Mouse (Mus musculus): Measurements from ENCODE around the gene Aurkb. TPM values are rescaled to one million over a fixed set of nuclear protein-coding genes. Genes with fewer than 3 reads are reported as not detected.

The Aurkb gene
- total RNA-seq (2012; rRNA removed) (120 and 124 TPM in 2 replicates), polyA plus RNA-seq (2012; ENCODE audit: insufficient read depth in 1 of 2, insufficient read length in 2 of 2, low read depth in 1 of 2, low replicate concordance in 2 of 2, missing spikeins in 1 of 2) (100 to 1,000 TPM; 159 to 170 TPM)

- DNase-seq (ENCODE audit: low read depth, low spot score), result peak; percentile 97
- peaks cover 3 to 11% of the 10 kb centered on the region in 2 experiments; a peak in 3 of 4 replicates for H3K4me1 ChIP-seq (ENCODE audit: control insufficient read depth in 1 of 2, insufficient read depth in 2 of 2, low read length in 2 of 2)
Measured at GRCm38 (mm10) chr11:69045531-69046394, at the start of gene Aurkb. Aurkb (plus strand) TSS chr11:69045647.

GRCm38 (mm10) chr11:68997080-68997479 is 48.4 kb upstream of the Aurkb start:
- DNase-seq (ENCODE audit: low read depth, low spot score), result no peak
- Histone ChIP-seq H3K27ac (ENCODE audit: control insufficient read depth, low read depth, low read length) (no peak overlapping the region), H3K9ac (ENCODE audit: control insufficient read depth, low read depth, low read length, poor library complexity, severe bottlenecking) (no peak overlapping the region), H3K79me2 (ENCODE audit: control insufficient read depth, insufficient read depth, low read length, poor library complexity) (0 out of 2 replicates have a peak, but pooled peaks cover 2% of the 10 kb centered on the region), H3K9me3 (replicated peaks; ENCODE audit: insufficient read depth, low read length) (no peaks in the 10 kb centered on the region), H3K27me3 (ENCODE audit: control insufficient read depth in 1 of 2, insufficient read depth in 2 of 2, low read length in 2 of 2) (no peaks in the 10 kb centered on the region), H3K36me3 (ENCODE audit: control insufficient read depth in 1 of 2, insufficient read depth in 2 of 2, low read length in 2 of 2) (peaks cover 7 to 66% of the 10 kb centered on the region in 2 experiments; a peak in 3 of 4 replicates), H3K4me1 (ENCODE audit: control insufficient read depth in 1 of 2, insufficient read depth in 2 of 2, low read length in 2 of 2) (peaks cover 3 to 10% of the 10 kb centered on the region in 2 experiments; a peak in 2 of 4 replicates), H3K4me3 (ENCODE audit: control insufficient read depth in 1 of 2, insufficient read depth in 1 of 2, low read depth in 2 of 2, low read length in 2 of 2) (no peak overlapping the region)
- TF ChIP-seq ETS1 (IDR thresholded peaks at IDR 0.05; ENCODE audit: low read depth, low read length), result peak; percentile 85
- TF ChIP-seq MYC (IDR thresholded peaks at IDR 0.05; ENCODE audit: low read depth, low read length), result no peak
- TF ChIP-seq TBP (IDR thresholded peaks at IDR 0.05; ENCODE audit: low read depth, low read length), result no peak
- TF ChIP-seq MXI1 (IDR thresholded peaks at IDR 0.05; ENCODE audit: low read depth, low read length), result no peak
- peak; percentile 80 for TF ChIP-seq TCF12 (IDR thresholded peaks at IDR 0.05; ENCODE audit: low read depth, low read length)
- TF ChIP-seq EP300 (IDR thresholded peaks at IDR 0.05; ENCODE audit: low read depth in 1 of 2, low read length in 2 of 2), result peak; percentile 40 to 57; a peak in 2 of 4 replicates
- no peak for TF ChIP-seq ZNF384 (IDR thresholded peaks at IDR 0.05; ENCODE audit: low read depth, low read length)
- TF ChIP-seq TAL1 (IDR thresholded peaks at IDR 0.05; ENCODE audit: low read length), result 0 out of 2 replicates have a peak, but pooled peaks have one; percentile 10
- TF ChIP-seq GATA1 (IDR thresholded peaks at IDR 0.05; ENCODE audit: low read depth, low read length), result peak; percentile 69
- 0 out of 2 replicates have a peak, but pooled peaks have one; percentile 15 for TF ChIP-seq RCOR1 (IDR thresholded peaks at IDR 0.05; ENCODE audit: low read depth, low read length)

More at GRCm38 (mm10) chr11:69045531-69046394, at the start of gene Aurkb:
- Histone ChIP-seq H3K9ac (ENCODE audit: control insufficient read depth, low read depth, low read length, poor library complexity, severe bottlenecking) (peak within 1 kb of the TSS; percentile 81), H3K79me2 (ENCODE audit: control insufficient read depth, insufficient read depth, low read length, poor library complexity) (peaks cover 35% of the 10 kb centered on the region), H3K27me3 (ENCODE audit: control insufficient read depth in 1 of 2, insufficient read depth in 2 of 2, low read length in 2 of 2) (no peaks in the 10 kb centered on the region), H3K27ac (ENCODE audit: control insufficient read depth, low read depth, low read length) (peak within 1 kb of the TSS; percentile 85), H3K36me3 (ENCODE audit: control insufficient read depth in 1 of 2, insufficient read depth in 2 of 2, low read length in 2 of 2) (peaks cover 12 to 17% of the 10 kb centered on the region in 2 experiments), H3K9me3 (replicated peaks; ENCODE audit: insufficient read depth, low read length) (no peaks in the 10 kb centered on the region), H3K4me3 (ENCODE audit: control insufficient read depth in 1 of 2, insufficient read depth in 1 of 2, low read depth in 2 of 2, low read length in 2 of 2) (peak within 1 kb of the TSS; percentile 67 to 83)
- TF ChIP-seq POLR2A (IDR thresholded peaks at IDR 0.05; ENCODE audit: control insufficient read depth in 1 of 2, insufficient read depth in 1 of 2, low read depth in 1 of 2, low read length in 2 of 2, poor library complexity in 1 of 2), result peak; percentile 83 to 93; a peak in 3 of 4 replicates
- no peak for TF ChIP-seq ZKSCAN1 (IDR thresholded peaks at IDR 0.05; ENCODE audit: low read depth, low read length)
- no peak for TF ChIP-seq USF2 (IDR thresholded peaks at IDR 0.05; ENCODE audit: borderline replicate concordance in 1 of 2, insufficient read depth in 1 of 2, low read depth in 1 of 2, low read length in 2 of 2)
- TF ChIP-seq TBP (IDR thresholded peaks at IDR 0.05; ENCODE audit: low read depth, low read length), result peak; percentile 84
- no peak for TF ChIP-seq E2F4 (IDR thresholded peaks at IDR 0.05; ENCODE audit: borderline replicate concordance, low read depth, low read length)
- TF ChIP-seq MXI1 (IDR thresholded peaks at IDR 0.05; ENCODE audit: low read depth, low read length), result no peak
- no peak for TF ChIP-seq ZNF384 (IDR thresholded peaks at IDR 0.05; ENCODE audit: low read depth, low read length)
- no peak for TF ChIP-seq CTCF (IDR thresholded peaks at IDR 0.05 in 2 of 3, conservative IDR thresholded peaks at IDR 0.05 in 1 of 3; ENCODE audit: control insufficient read depth in 1 of 3, insufficient read depth in 1 of 3, low read depth in 2 of 3, low read length in 3 of 3, poor library complexity in 1 of 3, severe bottlenecking in 1 of 3)
- peak; percentile 69; the same call in 1 of the 2 replicates for TF ChIP-seq UBTF (IDR thresholded peaks at IDR 0.05; ENCODE audit: borderline replicate concordance, insufficient read depth, low read depth, low read length)
- TF ChIP-seq MEF2A (IDR thresholded peaks at IDR 0.05; ENCODE audit: extremely low read depth, insufficient replicate concordance, low read depth, low read length, poor library complexity, severe bottlenecking), result no peak

Data from MEL (cell line).